Mouse (Mus musculus) cerebellum, postnatal 25 days (tissue): ENCODE measurements around the gene Serpinb1a.

Experiments
- DNase-seq, 2 experiments: peaks; one replicate each; pipeline ENCODE4 v3.0.0; 2021; ENCODE audit warnings: mixed read lengths in 2 of 2

Gene Serpinb1a

GRCm38 (mm10) chr13:32834513-32834912 lies 16.5 kb downstream of the Serpinb1a start:
- DNase-seq: no peak

- DNase-seq: no peak
Observed at GRCm38 (mm10) chr13:32833237-32833636, 17.7 kb downstream of the Serpinb1a start.

- no peak for DNase-seq
Observed at GRCm38 (mm10) chr13:32832776-32833175, 18.2 kb downstream of the Serpinb1a start.

- no peak for DNase-seq
Observed at GRCm38 (mm10) chr13:32831505-32832273, 19.3 kb downstream of the Serpinb1a start.

- DNase-seq: no peak
Observed at GRCm38 (mm10) chr13:32828886-32829285, 22.1 kb downstream of the Serpinb1a start.

- peak; percentile 48 to 74 for DNase-seq
Observed at GRCm38 (mm10) chr13:32827951-32828350, 23.0 kb downstream of the Serpinb1a start.

GRCm38 (mm10) chr13:32827111-32827822 lies 23.7 kb downstream of the Serpinb1a start:
- no peak for DNase-seq

GRCm38 (mm10) chr13:32825546-32825945 lies 25.4 kb downstream of the Serpinb1a start:
- DNase-seq: no peak

GRCm38 (mm10) chr13:32824377-32825330 lies 26.3 kb downstream of the Serpinb1a start:
- DNase-seq: no peak

GRCm38 (mm10) chr13:32823126-32823525 lies 27.9 kb downstream of the Serpinb1a start:
- no peak for DNase-seq

GRCm38 (mm10) chr13:32821671-32822070 lies 29.3 kb downstream of the Serpinb1a start:
- no peak for DNase-seq

GRCm38 (mm10) chr13:32819926-32820325 lies 31.1 kb downstream of the Serpinb1a start:
- DNase-seq: no peak

GRCm38 (mm10) chr13:32819241-32819640 lies 31.7 kb downstream of the Serpinb1a start:
- no peak for DNase-seq

- no peak for DNase-seq
Observed at GRCm38 (mm10) chr13:32807624-32808023, 43.4 kb downstream of the Serpinb1a start.

GRCm38 (mm10) chr13:32806820-32807219 lies 44.2 kb downstream of the Serpinb1a start:
- peak in 1 of 2 experiments; percentile 40 for DNase-seq

- no peak for DNase-seq
Observed at GRCm38 (mm10) chr13:32803701-32804345, 47.2 kb downstream of the Serpinb1a start.

GRCm38 (mm10) chr13:32802259-32803081 lies 48.5 kb downstream of the Serpinb1a start, which contains the start of gene D930007J09Rik:
D930007J09Rik (minus strand) TSS chr13:32802849.
- DNase-seq: peak; percentile 65 to 70

- DNase-seq: peak; percentile 95 to 98
Observed at GRCm38 (mm10) chr13:32801693-32802221, 49.2 kb downstream of the Serpinb1a start, which contains the start of gene Wrnip1. Wrnip1 (plus strand) TSS chr13:32802038.

- no peak for DNase-seq
Observed at GRCm38 (mm10) chr13:32800859-32801258, 50.1 kb downstream of the Serpinb1a start.

- no peak for DNase-seq
Observed at GRCm38 (mm10) chr13:32799131-32799530, 51.9 kb downstream of the Serpinb1a start.

GRCm38 (mm10) chr13:32797085-32797484 lies 53.9 kb downstream of the Serpinb1a start:
- no peak for DNase-seq
